Mouse (Mus musculus) bone marrow macrophage, adult 2 months (primary cell): Measurements from ENCODE around the gene Tnfrsf8. TPM values are rescaled to one million over a fixed set of nuclear protein-coding genes. Genes with fewer than 3 reads are reported as not detected.

ENCODE experiments used
- H3K27ac ChIP-seq: 2 replicates; pipeline ENCODE4 v1.5.1; 2012; ENCODE audit warnings: low read depth, low read length; ENCODE audit not compliant: insufficient read depth
- H3K4me1 ChIP-seq: 2 replicates; pipeline ENCODE4 v1.6.1; 2012; ENCODE audit warnings: low read length; ENCODE audit not compliant: control insufficient read depth, insufficient read depth
- H3K4me3 ChIP-seq: 2 replicates; pipeline ENCODE4 v1.5.1; 2012; ENCODE audit warnings: mild to moderate bottlenecking, low read length, moderate library complexity; ENCODE audit not compliant: insufficient read depth
- CTCF ChIP-seq: IDR thresholded peaks from 2 replicates; pipeline ENCODE4 v1.5.1; 2012; ENCODE audit warnings: low read depth, mild to moderate bottlenecking, low read length, moderate library complexity
- POLR2A ChIP-seq: IDR thresholded peaks from 2 replicates; pipeline ENCODE4 v1.6.1; 2012; ENCODE audit warnings: mild to moderate bottlenecking, low read depth, low read length, borderline replicate concordance
- polyA plus RNA-seq: library from polyadenylated mRNA; stranded (reverse); fragments of >200 nt; gene quantifications from 2 replicates; pipeline ENCODE4 v1.2.4, GENCODE M21; 2012; ENCODE audit not compliant: missing spikeins, insufficient read depth, insufficient read length

Gene Tnfrsf8
- polyA plus RNA-seq, 1 experiment = 1.1 TPM

GRCm38 (mm10) chr4:145336587-145336986 lies 21.6 kb upstream of the Tnfrsf8 start:
- Histone ChIP-seq H3K4me3 (no peak overlapping the region), H3K4me1 (no peaks in the 10 kb centered on the region), H3K27ac (no peak overlapping the region)
- no peak for TF ChIP-seq CTCF
- TF ChIP-seq POLR2A = no peak

- H3K4me1 ChIP-seq = no peaks in the 10 kb centered on the region
- H3K27ac ChIP-seq = no peak overlapping the region
These were observed 21.1 kb upstream of the Tnfrsf8 start for GRCm38 (mm10) chr4:145336019-145336418.

GRCm38 (mm10) chr4:145323631-145324030 lies 8.7 kb upstream of the Tnfrsf8 start:
- H3K4me3 ChIP-seq = no peak overlapping the region
- H3K4me1 ChIP-seq = no peaks in the 10 kb centered on the region
- TF ChIP-seq CTCF = no peak
- no peak for TF ChIP-seq POLR2A
- no peak overlapping the region for H3K27ac ChIP-seq

More at GRCm38 (mm10) chr4:145336019-145336418, 21.1 kb upstream of the Tnfrsf8 start:
- TF ChIP-seq POLR2A (no peak), CTCF (no peak)
- no peak overlapping the region for H3K4me3 ChIP-seq

GRCm38 (mm10) chr4:145322995-145323627 lies 8.1 kb upstream of the Tnfrsf8 start:
- Histone ChIP-seq H3K27ac (no peak overlapping the region), H3K4me1 (no peaks in the 10 kb centered on the region), H3K4me3 (no peak overlapping the region)
- TF ChIP-seq POLR2A (no peak), CTCF (no peak)

- no peak overlapping the region for H3K27ac ChIP-seq
- TF ChIP-seq CTCF (no peak), POLR2A (no peak)
These were observed 7.2 kb upstream of the Tnfrsf8 start for GRCm38 (mm10) chr4:145322211-145322610.

GRCm38 (mm10) chr4:145320624-145321023 lies 5.7 kb upstream of the Tnfrsf8 start:
- Histone ChIP-seq H3K4me1 (no peaks in the 10 kb centered on the region), H3K4me3 (no peak overlapping the region)

More at GRCm38 (mm10) chr4:145322211-145322610, 7.2 kb upstream of the Tnfrsf8 start:
- Histone ChIP-seq H3K4me3 (no peak overlapping the region), H3K4me1 (no peaks in the 10 kb centered on the region)

GRCm38 (mm10) chr4:145319274-145320226 lies 4.6 kb upstream of the Tnfrsf8 start:
- no peak for TF ChIP-seq CTCF
- TF ChIP-seq POLR2A = no peak
- Histone ChIP-seq H3K27ac (no peak overlapping the region), H3K4me3 (no peak overlapping the region), H3K4me1 (no peaks in the 10 kb centered on the region)

More at GRCm38 (mm10) chr4:145320624-145321023, 5.7 kb upstream of the Tnfrsf8 start:
- H3K27ac ChIP-seq = no peak overlapping the region
- no peak for TF ChIP-seq POLR2A
- no peak for TF ChIP-seq CTCF

GRCm38 (mm10) chr4:145316708-145317107 lies 1.7 kb upstream of the Tnfrsf8 start:
- Histone ChIP-seq H3K4me3 (no peak overlapping the region), H3K27ac (no peak overlapping the region), H3K4me1 (no peaks in the 10 kb centered on the region)
- TF ChIP-seq POLR2A (no peak), CTCF (no peak)

- H3K4me3 ChIP-seq = no peak overlapping the region
These were observed 998 bp downstream of the Tnfrsf8 start for GRCm38 (mm10) chr4:145313966-145314365.

GRCm38 (mm10) chr4:145313256-145313655 lies 1.7 kb downstream of the Tnfrsf8 start:
- Histone ChIP-seq H3K27ac (no peak overlapping the region), H3K4me1 (no peaks in the 10 kb centered on the region), H3K4me3 (no peak overlapping the region)
- TF ChIP-seq POLR2A (no peak), CTCF (no peak)

More at GRCm38 (mm10) chr4:145313966-145314365, 998 bp downstream of the Tnfrsf8 start:
- H3K27ac ChIP-seq = no peak overlapping the region
- no peak for TF ChIP-seq POLR2A
- TF ChIP-seq CTCF = no peak
- no peaks in the 10 kb centered on the region for H3K4me1 ChIP-seq
